Mouse (Mus musculus) adrenal gland, postnatal 25 days (tissue): ENCODE measurements around the gene Morn1. TPM values are rescaled to one million over a fixed set of nuclear protein-coding genes. Genes with fewer than 3 reads are reported as not detected.

Experiments used
- DNase-seq: peaks from one replicate; pipeline ENCODE4 v3.0.0; 2021; ENCODE audit warnings: mixed read lengths
- total RNA-seq: library from RNA; stranded (reverse); gene quantifications from 2 replicates; pipeline ENCODE4 v1.2.3, GENCODE M21; 2021

Gene Morn1
- total RNA-seq, 1 experiment from 2014 or later = 10.7 TPM

DNA sequence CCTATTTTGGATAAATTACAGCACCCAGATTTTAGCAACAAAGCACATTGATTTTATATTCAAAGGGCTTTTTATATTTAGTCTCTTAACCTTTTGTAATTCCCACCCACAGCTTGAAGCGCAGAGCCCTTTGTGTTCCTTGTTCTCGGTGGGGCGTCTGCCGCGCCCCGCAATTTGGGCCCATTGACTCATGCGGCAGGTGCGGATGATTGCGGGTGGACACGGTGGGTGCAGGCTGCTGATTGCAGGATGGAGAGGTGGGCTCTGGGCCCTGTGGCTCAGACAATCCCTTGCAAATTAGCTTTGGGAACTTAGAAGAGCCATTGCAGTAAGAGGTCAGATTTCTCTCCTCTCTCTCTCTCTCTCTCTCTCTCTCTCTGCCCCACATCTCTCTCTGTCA lies 31.9 kb downstream of the Morn1 start:
- DNase-seq = no peak

DNA sequence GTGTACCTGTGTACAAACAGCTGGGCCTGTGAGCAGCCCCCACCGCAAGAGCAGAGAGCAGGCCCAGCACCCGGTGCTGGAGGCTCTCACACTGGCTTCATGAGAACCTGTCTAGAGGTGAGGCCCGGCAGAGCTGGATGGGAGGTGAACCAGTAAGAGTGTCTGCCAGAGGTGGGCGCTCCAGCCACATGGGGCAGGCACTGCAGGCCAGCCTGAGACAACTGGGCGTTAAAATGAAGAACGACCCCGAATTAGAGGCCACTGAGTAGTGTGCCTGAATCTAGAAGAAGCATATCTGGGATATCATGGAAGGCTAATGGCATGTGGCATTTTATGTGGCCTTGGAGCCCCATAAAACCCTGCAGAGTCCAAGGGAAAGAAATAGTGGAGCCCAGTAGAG lies 33.7 kb downstream of the Morn1 start:
- DNase-seq = no peak

DNA sequence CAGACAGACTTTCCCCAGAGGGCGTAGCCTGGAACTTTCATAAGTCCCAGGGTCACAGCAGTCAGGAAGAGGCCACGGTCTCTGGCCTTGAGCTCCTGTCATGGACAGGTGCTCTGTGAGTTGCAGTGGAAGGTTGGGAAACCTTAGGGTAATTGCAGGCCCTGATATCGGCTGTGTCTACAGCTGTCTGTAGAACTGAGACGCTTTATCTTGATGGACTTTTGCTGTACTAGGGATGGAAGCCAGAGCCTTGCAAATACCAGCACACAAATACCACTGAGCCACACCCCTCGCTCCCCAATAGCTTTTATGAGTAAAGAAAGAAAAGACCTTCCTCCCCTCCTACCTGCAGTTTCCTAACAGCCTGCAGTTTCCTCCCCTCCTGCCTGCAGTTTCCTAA lies 34.2 kb downstream of the Morn1 start:
- no peak for DNase-seq

DNA sequence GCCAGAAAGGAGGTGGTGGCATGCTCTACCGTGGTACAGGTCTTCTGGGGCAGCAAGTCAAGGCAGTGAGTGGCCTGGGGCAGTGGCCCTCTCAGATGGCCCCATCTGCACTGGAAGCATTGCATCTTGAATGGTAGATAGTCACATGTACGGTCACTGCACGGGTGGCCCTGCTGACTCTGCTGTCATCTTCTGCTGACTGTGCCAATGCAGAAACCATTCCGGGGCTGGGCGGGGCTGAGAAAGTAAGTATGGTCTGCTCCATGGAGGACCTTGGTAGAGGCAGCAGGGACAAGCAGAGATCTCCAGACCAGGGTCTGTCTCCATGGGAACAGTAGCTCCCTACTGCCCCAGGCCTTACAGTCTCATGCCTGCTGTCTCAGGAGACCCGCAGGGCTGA lies 34.8 kb downstream of the Morn1 start:
- no peak for DNase-seq

DNA sequence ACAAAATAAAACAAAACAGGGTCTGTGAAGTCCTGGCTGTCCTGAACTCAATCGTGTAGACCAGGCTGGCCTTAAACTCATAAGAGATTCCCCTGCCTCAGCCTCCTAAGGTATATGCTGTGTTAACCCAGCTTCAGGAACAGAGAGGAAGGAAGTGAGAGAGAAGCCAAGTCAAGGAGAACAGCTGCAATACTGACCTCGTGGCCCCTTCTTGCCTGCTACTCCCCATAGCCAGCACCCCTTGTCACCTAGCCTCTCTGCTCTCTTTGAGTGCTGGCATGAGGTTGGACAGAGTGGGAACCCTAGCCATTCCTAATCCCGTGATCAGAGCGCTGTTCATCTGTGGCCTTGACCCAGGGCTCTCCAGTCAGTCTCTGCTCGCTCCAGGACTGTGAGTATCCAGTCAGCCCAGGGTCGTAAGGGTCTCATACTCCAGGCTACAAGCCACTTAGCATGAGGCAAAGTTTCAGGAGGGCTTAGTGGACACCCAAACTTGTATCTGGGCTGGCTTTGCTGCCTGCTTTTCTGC lies 35.6 kb downstream of the Morn1 start:
- DNase-seq = peak; percentile 27

DNA sequence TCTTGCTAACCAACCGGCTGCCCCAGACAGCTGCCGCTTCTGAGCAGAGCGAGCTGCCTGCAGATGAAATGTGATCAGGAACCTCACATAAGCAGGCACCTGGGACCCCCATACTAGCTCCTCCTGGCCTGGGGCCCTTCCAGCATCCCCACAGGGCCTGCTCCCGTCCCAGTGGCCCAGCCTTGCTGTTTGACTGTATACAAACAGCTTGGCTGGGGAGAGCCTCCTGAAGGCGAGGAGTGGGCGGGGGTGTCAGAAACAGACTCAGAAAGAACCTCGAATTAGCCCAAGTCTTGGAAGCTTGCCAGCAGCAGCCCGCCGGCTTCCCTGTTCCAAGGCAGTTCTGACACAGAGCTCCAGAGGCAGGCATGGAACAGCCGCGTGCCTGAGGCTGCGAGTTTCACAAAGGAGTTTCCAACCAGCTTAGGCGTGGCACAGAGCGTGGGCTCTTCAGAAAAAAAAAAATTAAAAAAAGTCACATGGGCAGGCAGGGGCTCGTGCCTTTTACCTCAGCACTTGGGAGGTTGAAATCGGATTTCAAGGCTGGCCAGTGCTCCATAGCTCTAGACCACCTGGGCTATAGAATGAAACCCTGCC lies 36.2 kb downstream of the Morn1 start:
- peak; percentile 67 for DNase-seq

DNA sequence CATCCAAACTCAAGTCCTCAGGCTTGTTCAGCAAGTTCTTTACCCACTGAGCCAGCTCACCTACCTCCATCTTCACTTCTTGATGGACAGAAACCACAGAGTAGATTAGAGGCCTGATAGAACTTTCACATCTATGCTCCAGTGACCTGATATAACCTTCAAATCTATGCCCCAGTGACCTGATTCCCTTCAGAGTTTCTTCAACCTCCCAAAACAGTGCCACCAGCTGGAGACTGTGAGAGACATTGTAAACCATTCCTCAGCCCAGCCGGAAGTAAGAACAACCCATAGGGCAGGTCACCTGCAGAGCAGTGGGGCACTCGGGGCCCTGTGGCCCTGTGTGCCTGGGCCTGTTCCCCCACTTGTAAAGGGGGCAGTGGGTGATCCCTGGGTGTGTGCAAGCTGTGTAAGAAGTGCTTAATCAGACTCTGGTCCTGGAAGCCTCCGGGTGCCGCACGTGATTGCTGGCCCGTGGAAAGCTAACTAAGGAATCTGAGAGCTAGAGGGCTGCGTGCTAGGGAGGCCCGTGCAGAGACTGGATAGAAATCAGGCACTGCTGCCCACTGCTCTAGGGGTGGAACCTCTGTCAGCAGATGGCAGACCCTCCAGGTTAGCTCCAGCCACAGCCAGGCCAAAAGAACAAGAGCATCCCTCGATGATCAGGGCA lies 37.6 kb downstream of the Morn1 start:
- DNase-seq = no peak

DNA sequence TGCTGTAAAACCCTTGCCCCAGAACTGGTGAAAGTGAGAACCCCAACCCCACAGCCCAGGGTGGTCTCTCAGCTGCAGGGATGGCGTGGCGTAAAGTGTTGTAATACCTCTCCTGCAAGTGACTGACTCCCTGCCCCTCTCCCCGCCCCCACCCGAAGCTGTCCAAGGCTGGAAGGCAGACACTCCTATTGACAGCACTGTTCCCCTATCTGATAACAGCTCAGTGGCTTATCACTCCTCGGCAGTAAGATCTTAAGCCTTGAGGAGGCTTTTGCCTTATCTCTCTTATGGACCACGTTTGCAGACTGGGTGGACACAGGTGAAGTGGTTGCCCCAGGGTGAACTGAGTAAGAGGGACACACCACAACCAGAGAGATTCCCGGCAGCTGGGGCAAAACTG lies 38.9 kb downstream of the Morn1 start:
- DNase-seq = no peak

DNA sequence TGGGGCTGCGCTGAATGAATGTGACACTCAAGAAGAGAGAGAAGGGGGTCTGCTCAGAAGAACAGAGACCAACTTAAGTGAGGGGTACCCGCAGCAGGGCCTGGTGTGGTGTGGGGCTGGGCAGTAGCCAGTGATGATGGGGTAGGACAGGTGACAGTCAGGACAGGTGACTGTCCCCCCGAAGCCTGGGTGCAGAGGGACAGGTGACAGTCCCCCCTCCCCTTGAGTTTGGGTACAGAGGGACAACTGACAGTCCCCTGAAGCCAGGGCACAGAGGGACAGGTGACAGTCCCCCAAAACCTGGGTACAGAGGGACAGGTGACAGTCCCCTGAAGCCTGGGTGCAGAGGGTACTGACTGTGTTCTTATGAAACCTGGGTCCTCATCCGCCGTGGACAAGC lies 39.8 kb downstream of the Morn1 start:
- no peak for DNase-seq

DNA sequence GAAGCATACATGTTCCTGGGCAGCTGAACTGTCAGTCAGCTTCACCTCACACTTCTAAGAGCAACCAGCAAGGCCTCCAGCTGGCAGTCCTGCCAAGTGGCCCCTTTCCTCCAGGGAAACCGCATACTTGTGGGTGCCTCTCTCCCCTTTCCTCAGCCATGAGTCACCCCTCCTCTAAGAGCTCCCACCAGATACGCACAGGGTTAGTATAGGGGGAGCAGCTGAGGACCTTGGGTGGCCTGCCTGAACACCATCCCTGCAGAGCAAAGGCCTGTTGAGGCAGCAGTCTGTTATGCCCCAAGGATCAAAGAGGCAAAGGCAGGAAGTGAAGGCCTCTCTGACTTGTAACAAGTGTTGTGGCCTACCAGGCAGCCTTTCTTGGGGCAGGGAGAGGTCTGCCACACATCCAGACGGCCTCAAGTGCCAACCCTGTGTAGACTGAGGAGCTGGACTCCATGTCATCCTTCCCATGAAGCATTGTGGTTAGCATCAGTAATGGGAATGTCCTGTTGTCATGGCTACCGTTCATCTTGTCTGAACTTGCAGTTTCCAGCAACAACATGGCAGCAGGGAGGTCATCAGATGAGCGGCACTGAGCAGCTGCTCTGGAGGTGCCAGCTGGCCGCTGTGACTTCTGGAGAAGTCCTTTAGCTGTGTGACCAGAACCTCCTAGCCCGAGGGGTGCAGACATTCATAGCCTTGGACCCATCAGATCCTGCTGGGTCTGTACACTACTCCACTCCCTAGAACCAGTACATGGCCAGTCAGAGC lies 40.4 kb downstream of the Morn1 start:
- DNase-seq = no peak

DNA sequence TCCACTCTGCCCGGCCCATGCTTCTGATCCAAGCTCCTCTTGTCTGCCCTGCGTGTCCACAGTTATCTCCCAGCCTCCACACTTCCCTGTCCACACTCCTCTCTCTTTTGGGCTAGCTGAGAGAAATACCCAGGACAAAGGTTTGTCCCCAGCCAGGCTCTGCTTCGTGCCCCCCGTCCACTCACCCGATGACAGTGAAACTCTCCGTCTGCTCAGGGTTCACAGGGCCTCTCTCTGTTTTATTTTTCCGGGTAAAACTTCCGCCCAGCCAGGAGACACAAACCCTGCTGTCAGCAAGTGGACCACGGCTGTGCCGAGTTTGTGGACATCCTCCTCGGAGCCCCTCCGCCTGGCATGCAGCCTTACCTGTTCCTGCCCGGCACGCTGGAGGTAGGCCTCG lies 42.0 kb downstream of the Morn1 start:
- no peak for DNase-seq

DNA sequence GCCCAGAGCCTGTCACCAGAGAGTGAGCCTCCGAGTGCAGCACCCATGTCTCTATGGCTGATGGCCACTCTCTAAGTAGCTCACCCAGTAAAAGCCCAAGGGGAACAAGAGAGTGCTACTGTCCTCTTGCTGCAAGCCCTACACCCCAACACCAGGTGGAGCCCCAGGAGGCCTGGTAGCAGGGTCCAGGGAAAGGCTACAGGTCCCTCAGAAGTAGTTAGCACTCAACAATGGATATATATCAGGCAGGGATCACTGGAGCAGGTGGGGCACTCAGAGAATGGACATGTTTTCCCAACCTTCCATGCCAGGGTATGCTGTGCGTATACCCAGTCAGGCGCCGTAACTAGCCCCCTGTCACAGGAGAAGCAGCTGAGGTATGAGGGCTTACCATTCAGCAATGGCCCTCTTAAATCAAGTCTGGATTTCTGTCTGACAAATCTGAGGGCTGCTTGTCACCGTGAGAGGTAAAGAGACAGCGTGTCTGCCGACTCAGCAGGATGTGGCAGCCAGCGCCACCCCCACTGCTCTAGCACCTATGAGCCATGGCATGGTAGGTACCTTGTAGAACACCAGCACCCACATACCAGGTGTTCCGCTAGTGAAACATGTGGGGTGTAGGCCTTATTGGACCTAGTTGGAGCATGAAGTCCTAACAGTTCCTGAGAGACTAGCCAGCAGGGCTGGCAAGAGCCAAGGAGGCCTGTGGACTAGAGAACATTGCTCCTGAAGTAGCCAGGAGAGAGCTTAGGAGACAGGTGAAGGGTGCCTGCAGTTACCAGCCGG lies 42.9 kb downstream of the Morn1 start:
- DNase-seq = peak; percentile 46

DNA sequence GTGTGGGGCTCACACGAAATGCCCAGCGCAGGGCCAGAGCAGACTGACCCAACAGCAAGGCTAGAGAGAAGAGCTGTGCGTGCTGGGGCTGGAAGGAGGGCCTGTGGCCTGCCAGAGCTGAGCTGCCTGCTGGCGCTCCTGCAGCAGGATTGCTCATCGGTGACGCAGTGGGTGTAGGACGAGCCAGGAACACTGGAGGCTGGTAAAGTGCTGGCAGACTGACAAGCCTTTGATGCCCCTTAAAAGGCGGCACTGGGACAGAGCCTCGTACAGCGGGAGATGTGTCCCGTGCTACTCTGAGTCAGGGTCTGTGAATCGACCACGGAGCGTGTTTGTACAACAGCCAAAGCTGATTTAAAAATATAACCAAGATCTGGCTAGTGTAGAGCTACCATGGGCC lies 43.6 kb downstream of the Morn1 start:
- DNase-seq = peak; percentile 91

DNA sequence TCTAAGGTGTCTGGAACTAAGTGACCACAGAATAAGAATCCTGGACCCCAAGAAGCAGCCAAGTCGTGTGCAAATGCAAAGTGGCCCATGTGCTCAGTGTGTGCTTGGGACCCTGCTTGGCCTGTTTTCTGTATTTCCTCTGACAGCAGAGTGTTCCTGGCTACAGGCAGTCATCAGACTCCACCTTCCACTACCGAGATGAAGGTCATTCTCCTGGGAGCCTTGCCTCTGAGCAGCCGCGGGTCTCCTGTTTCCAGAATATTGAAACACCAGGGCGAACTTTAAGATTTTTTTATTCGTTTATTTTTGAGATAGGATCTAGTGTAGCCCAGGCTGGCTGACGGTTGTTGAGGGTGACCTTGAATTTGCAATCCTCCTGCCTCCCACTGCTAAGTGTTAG lies 44.2 kb downstream of the Morn1 start:
- DNase-seq = no peak

DNA sequence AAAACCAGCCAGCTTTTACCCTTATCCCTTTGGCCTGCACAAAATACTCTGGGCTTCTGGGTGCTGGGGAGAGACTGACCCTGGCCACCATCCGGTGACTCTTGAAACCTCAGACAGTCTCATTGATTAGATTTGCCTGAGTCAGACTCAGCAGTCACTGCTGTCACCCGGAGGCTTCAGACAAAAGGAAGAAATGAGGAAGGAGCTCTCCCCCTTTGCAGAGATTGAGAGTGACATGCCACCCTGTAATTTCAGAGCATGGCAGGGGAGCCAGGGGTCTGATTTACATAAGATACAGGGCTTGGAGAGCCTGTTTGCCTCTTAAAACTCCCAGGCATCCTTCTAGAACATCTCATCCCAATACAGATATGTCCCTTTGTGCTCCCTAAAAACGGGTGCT lies 46.8 kb downstream of the Morn1 start:
- no peak for DNase-seq

DNA sequence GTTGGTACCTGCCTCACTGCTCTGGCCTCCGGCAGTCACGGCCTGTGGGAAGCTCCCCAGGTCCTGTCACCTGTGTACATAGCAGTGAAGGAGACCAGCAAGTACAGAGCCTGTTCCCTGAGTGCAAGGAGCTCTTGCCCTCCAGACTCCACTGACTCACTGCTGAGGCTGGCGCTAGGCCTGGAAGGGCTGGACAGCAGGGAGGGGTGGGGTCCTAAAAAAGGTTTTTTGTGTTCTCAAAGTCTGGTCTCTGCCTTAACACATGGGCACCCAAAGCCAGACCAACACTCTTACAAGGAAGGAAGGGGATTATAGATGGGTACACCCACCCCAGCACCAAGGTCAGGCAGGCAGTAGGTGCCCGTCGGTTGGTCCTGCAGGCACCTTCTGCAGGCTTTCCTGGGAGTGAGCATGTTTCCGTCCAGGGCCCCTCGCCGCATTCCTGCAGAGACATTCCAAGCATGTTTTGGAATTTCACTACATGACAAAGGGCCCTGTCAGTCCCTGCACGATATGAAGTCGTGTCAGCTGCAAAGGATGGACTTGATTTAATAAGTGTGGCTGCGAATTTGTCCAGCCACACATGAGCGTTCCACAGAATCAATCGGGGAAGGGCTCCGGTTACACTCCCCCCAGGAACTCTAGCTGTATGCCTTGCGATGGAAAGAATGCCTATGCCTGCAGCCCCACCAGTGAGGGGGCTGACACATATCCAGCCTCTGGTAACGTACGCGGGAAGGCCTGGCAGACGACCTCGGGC lies 47.5 kb downstream of the Morn1 start:
- DNase-seq = peak; percentile 48

DNA sequence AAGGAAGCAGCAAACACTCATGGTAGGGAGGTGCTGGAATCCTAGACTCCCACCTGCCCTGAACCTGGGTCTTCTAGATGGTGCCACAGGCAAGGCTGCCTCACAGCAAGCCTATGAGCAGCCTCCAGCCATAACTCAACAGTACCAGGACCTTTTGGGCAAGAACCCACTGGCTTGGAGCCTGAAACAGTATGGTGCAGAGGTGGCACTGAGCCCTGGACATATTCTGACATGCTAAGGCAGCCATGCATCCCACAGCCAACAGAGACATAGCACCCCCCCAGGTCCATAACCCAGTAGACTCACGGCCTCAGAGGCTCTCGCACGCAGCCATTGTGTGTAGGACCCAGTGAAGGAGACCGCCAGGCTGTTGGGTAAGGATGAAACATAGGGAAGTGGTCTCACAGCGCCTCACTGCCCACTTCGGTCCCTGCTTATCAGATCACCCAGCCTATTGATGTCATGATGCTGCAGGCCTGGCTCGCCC lies 48.4 kb downstream of the Morn1 start:
- DNase-seq = no peak

DNA sequence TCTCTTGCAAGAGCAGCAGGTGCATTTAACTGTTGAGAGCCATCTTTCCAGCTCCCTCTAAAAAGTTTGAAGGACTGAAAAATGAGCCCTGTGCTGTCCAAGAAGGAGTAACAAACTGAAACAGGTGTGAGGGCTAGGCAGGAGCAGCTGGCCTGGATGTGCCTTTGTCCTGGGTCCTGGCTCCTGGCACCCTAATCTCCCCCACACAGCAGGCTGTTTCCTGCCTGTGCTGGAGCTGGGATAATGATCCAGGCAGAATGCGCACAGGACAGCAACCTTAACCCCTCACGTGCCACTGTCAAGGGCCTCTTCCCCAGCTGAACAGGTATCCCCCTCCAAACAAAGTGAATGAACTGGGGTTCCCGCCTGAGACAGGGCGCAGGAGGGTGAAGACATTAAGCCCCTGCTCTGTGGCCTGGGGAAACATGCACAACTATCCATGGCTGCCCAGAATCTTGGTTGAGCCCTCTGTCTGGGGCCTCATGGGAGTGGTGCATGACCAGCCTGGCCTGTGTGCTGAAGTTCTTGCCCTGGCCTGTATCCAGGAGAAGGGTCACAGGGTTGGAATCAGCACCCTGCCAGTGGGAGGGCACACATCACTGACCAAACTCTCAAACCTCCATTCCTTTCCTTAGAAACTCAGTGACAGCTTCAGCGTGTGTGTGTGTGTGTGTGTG lies 49.7 kb downstream of the Morn1 start:
- DNase-seq = no peak

DNA sequence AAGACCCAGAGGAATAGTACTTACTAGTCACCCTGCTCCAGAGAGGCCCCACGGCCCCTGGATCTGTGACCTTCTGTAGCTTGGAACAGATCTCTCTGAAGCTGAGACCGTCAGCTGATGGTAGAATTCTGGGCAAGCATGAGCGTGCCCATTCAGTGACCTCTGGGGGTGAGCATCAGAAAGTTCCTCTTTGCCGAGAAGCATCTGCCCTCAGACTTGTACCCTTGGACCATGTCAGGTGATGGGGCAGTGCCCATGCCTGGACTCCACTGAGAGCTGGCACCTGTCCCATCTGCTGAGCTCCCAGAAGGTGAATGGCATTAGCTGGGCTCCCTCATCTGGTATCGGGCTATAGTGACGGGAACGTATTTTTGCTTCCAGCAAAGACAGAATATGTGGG lies 51.5 kb downstream of the Morn1 start:
- no peak for DNase-seq

DNA sequence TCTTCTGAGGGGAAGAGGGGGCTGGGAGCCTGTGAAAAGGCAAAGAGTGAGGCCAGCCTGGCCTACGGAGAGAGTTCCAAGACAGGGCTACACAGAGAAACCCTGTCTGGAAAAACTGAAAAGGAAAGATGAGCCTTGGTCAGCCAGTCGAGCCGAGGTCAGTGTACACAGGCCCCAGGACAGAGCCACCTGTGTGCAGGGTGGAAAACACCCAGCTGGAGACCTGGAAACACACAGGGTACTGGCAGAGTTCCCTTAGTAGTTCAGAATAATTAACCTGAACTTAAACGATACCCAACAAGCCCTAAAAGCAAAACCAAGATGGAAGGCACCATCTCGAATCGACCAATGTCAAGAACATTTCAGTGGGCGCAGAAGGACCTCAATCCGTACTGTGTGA lies 52.1 kb downstream of the Morn1 start:
- no peak for DNase-seq
